Mouse (Mus musculus) embryo, embryonic 10 days (tissue): ENCODE results near the gene Adgrg3.
A peak's percentile ranks its signal among the peaks of the same experiment; 100 is the strongest.

ENCODE experiments used
- DNase-seq: peaks from one replicate; pipeline ENCODE4 v3.0.0-alpha.2; 2015; ENCODE audit warnings: low spot score

Gene Adgrg3

GRCm38 (mm10) chr8:95017451-95017850 is at the start of gene Adgrg3:
TSS of gene Adgrg3 (plus strand) at chr8:95017692.
- no peak for DNase-seq

DNA sequence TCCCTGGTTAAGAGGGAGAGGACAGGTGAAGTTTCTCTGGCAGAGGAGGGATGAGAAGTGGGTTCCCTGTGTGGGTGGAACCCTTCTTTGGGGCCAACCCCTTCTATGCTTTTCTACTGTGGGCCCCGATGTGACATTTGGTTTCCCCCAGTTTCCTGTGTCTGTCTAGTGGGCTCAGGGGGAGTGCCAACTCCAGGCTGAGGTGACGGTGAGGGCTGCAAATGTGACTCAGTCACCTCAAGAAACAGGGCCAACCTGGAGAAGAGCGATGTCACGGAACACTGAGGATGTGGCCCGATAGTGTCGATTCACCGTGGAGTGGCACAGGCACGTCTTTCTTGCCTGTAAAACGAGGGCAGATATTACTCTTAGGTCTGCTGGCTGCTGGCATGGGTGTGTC is 44.2 kb upstream of the Adgrg3 start:
- no peak for DNase-seq

DNA sequence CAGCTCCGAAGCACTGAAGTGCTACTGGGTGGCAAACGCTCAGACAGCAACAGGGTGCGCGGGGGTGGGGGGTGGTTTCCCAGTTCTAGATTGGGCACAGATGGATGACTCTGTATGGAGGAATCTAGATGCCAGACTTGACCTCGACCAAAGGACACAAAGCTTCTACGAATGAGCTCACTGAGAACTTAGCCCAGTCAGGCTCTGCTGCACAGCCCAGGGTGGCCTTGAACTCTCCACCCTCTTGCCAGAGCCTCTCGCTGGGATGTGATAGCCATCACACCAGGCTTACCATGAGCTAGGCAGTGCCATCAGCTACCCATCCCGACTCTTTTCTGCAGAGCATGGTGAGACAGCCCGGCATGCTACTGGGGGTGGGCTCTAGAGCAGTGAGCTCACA is 43.7 kb upstream of the Adgrg3 start:
- no peak for DNase-seq

DNA sequence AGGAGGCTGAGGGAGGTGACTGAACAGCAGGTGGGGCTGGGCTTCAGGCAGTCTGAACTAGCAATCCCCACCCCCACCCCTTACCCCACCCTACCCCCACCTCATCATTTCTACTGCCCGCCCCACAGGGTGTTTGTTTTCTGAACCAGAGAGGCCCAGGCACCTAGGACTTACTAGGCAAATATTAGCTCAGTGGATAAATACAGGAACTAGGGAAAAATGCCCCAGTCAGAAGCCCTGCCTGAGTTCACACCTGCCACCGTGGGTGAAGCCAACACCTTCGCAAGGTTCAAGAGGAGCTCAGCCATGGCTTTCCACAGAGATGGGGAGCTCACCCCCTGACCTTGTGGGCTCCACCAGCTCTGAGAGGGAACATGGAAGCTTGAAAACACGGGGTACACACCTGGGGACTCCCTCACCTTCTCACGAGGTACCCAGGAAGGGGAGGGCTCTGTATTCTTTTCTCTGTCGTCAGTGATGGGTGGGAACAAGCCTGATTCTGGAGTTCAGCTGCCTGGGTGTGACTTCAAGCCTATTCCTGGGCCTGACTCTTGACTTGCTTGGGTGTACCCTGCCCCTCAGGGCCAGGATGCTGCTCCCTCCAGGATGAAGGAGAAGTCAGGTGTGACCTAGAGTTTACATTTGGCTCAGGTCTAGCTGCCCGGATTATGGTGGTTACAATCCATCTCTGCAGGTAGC is 42.9 kb upstream of the Adgrg3 start, which contains the start of gene Adgrg1:
Gene Adgrg1, plus strand, starts transcription at position 285 of the 699 bp plus-strand sequence.
- no peak for DNase-seq

- DNase-seq, result no peak
Observed at GRCm38 (mm10) chr8:94976651-94977417, 40.7 kb upstream of the Adgrg3 start.

- no peak for DNase-seq
Observed at GRCm38 (mm10) chr8:94978131-94978530, 39.4 kb upstream of the Adgrg3 start.

DNA sequence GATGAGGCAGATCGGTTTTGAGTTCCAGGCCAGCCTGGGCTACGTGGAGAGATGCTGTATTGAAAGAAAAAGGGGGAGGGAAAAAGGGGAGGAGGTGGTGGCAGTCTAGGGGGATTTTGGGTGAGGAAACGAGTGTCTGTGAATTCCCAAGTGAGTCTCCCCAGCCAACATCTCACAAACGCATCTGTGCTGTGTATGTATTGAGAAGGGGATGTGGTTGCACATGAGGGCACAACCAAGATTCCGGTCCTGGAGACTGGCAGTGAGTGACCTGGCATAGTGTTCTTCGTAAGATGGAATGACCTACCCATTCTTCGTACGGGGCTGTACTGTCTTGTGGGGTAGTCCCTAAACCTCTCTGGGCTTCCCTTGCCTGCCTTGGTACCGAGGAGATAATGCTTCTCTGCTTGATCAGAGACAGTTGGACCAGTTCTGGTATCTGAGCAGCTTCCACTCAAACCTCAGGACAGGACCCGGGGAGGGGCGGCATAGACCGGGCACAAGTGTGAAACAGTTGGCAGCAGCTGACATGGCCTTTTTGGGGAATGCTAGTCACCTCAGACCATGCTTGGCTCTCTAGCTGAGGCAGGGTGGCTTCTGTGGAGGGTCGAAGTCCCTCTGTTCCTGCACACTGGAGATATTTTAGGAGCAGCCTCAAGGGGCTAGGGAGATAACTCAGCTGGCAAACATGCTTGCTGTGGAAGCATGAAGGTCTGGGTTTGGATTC is 38.7 kb upstream of the Adgrg3 start:
- no peak for DNase-seq

- DNase-seq, result no peak
Observed at GRCm38 (mm10) chr8:94980176-94980575, 37.3 kb upstream of the Adgrg3 start.

DNA sequence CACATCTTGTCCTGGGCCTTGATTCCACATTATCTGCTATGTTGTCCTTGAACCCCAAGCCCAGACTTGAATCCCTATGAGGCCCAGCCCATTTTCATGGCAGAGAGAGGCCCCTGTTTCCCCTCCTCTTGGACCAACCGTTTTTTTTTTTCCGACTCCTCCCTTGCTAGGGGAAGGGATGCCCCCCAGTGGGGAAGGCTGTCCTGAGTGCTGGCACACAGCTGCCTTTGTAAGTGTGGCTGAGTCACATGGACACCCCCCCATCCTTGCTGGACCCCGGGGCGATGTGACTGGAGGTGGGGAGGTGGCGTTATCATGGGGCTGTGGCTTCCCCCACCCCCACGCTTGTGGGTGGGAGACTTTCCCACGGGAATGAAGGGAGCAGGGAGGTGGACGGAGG is 36.5 kb upstream of the Adgrg3 start:
- DNase-seq, result no peak

- no peak for DNase-seq
Observed at GRCm38 (mm10) chr8:94981848-94982247, 35.6 kb upstream of the Adgrg3 start.

GRCm38 (mm10) chr8:94983146-94983545 is 34.3 kb upstream of the Adgrg3 start:
- no peak for DNase-seq

DNA sequence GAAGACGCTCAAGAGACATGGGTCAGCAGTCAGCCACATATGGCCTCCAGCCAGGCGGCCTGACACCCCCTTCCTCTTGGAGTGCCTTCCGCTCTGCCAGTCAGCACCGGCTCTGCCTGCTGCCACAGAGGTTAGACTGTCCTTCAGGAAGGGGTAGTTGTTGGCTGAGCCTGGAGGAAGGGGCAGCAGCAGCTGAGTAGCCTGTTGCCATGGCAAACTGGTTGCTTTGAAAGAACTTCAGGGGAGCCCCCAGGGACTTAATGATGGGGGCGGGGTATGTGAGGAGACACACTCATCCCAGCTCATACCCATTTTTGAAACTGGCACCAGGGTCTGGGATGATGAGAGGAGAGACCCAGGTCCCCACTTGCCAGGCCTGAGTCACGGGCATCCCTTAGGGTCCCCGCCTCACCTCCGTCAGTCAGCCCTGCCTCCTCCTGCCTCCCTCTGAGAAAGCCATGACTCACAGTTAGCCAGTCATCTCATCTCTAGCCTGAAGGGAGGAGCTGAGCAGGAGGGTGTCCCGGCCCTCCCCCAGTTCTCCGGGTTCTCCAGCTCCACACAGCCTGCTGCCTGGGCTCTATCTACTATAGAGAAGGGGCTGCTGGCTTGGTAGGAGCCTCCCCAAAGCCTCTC is 33.5 kb upstream of the Adgrg3 start:
- peak; percentile 50 for DNase-seq

GRCm38 (mm10) chr8:94985023-94985422 is 32.5 kb upstream of the Adgrg3 start:
- DNase-seq, result no peak

DNA sequence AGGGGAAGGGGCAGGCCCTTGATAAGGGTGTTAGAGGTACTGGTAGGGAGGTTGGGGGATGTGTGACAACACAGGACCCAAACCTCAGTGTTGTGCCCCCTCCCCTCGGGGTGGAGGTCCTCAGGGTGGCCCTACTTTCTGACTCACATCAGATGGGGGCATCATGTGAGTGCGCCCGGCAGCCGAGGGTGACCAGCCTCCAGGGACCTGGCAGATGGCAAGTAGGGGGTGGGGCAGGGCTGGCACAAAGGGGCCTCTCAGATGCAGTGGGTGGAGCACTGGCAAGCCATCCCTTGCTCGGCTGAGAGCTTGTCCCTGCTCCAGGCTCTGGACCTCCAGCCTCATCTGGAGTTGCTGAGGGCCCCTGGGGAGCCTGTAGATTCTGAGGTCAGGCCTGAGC is 30.8 kb upstream of the Adgrg3 start:
- DNase-seq, result no peak

DNA sequence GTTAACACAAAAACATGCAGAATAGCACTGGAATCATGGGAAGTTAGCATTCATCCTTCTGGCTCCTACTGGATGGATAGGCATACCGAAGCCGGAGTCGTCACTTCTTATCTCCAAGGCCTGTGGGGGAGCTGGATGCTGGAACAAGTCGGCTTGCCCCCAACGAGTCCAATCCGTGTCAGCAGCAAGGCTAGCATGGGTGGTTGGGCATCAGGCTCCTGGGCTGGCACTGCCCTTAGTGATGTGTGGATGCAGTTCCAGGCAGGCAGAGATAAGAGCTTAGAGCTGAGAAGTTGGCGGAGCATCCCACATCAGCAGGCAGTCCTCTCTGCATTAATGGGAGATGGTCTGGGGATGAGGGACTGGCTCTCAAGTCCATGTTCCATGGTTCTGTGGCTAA is 29.9 kb upstream of the Adgrg3 start:
- DNase-seq, result no peak

- no peak for DNase-seq
Observed at GRCm38 (mm10) chr8:94988619-94989018, 28.9 kb upstream of the Adgrg3 start.

DNA sequence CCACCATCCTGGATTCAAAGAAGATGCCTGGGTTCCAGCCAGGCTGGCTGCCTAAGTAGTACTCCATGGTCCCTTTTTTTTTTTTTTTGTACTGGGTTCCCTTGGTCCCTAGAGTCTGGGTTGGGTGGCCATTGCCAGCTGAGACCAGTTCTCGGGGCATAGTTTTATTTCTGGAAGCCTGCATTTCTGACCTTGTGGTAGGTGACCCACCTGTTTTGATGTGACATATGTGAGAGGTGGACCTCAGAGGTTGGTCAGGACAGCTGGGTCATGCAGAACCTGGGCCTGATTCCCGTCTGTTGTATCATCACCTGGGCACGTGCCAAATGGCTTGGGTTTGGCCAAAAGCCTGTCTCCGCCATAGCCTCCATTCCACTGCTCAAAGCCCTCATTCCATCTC is 27.8 kb upstream of the Adgrg3 start:
- no peak for DNase-seq

DNA sequence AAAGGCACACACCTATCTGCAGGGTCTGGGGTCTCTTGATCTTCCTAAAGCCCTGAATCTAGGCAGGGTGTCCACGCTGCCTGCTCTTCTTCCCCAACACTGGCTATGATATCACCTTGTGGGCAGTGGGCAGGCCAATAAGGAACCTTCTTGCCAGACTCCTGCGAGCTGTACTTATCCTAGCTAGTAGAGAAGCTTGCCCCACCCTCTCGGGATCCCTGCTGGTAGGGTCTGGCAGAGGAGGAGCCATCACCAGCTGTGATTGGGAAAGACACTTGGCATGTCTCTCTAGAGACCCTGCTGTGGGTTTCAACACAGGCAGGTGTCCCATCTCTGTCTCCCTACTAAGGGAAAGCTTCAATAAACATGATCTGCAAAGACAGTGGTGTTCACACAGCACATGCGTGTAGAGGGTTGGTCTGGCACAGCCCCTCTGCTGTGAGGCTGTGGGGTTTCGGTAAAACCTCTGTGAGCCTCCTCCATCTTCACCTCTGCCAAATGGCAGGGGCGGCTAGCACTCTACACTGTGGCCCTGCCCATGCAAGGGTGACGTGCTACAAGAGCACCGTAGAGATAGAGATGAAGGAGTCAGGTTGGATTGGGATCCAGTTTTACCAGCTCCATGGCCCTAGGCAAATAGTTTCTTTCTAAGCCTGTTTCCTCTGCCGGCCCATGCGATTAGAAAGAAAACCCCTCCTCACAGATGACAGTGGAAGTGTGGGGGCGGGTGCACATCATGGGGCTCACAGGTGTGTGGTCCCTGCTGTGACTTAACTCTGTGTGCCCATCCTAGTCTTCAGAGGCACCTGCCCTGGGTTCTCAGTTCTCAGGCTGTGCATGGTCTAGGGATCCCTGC is 26.7 kb upstream of the Adgrg3 start:
- DNase-seq, result no peak

- DNase-seq, result no peak
Observed at GRCm38 (mm10) chr8:94991454-94991994, 26.0 kb upstream of the Adgrg3 start.

DNA sequence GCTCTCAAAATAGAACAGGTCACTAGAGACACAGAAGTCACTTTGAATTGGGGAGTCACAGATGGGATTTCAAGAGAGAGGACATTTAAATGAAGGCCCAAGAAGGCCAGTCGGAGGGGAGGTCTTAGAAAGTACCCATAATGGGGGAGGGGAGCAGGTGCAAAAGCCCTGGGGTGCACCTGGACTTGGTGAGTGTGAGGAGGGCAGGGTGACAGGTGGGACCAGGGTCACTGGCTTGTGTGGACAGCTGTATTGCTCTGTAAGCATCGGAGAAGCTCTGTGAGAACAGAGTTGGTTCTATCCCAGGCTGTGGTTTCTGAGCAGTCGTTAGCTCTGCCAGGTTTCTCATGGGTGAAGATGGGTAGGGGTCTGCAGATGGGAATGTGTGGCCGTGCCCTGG is 25.5 kb upstream of the Adgrg3 start:
- no peak for DNase-seq

DNA sequence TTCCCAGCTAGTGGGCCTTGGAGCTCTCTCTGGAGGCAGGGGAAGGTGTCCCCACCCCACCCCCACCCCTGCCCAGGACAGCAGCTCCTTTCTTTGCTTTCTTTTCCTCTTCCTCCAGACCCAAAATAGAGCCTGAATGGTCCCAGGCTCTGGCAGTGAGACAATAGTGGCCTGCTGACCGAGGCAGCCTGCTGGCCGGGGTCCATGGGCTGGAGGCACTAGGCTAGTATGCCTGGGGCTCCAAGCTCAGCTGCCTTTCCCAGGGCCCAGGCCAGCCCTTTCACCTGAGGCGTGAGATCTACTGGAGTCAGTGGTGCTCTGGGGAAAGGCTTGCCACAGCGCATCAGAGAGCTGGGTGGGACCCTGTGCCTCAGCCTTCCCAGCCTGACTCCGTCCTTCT is 25.0 kb upstream of the Adgrg3 start:
- DNase-seq, result no peak
